Mouse (Mus musculus) intestine, embryonic 15.5 days (tissue): ENCODE measurements around the gene Inca1. TPM values are rescaled to one million over a fixed set of nuclear protein-coding genes. Genes with fewer than 3 reads are reported as not detected.
A peak's percentile ranks its signal among the peaks of the same experiment; 100 is the strongest.

Source experiments
- ATAC-seq: fragments of 200-750 bp; cut with Nextera tagmentation; 2 replicates; pipeline ENCODE4 v1.8.0; 2017; ENCODE audit warnings: moderate TSS enrichment, moderate library complexity
- H3K27ac ChIP-seq: fragments of 300-500 bp; sonication (generic); 2 replicates; pipeline ENCODE4 v1.5.1; 2015; ENCODE audit warnings: mild to moderate bottlenecking, inconsistent platforms
- H3K27me3 ChIP-seq: fragments of 300-500 bp; sonication (generic); replicated peaks from 2 replicates; pipeline ENCODE4 v1.6.1; 2015; ENCODE audit warnings: inconsistent platforms
- H3K36me3 ChIP-seq: fragments of 300-500 bp; sonication (generic); 2 replicates; pipeline ENCODE4 v1.6.1; 2015; ENCODE audit warnings: inconsistent platforms
- H3K4me1 ChIP-seq: fragments of 300-500 bp; sonication (generic); replicated peaks from 2 replicates; pipeline ENCODE4 v1.6.1; 2015; ENCODE audit warnings: inconsistent platforms
- H3K4me2 ChIP-seq: fragments of 300-500 bp; sonication (generic); replicated peaks from 2 replicates; pipeline ENCODE4 v1.6.1; 2015; ENCODE audit warnings: mild to moderate bottlenecking, inconsistent platforms
- H3K4me3 ChIP-seq: fragments of 300-500 bp; sonication (generic); replicated peaks from 2 replicates; pipeline ENCODE4 v1.5.1; 2015; ENCODE audit warnings: inconsistent platforms
- H3K9ac ChIP-seq: fragments of 300-500 bp; sonication (generic); 2 replicates; pipeline ENCODE4 v1.6.1; 2015; ENCODE audit warnings: inconsistent platforms
- H3K9me3 ChIP-seq: fragments of 300-500 bp; sonication (generic); 2 replicates; pipeline ENCODE4 v1.6.1; 2016; ENCODE audit warnings: inconsistent platforms
- whole genome bisulfite sequencing: fragments of 180-500 bp; shearing (Covaris S2); methylation state at CpG from one replicate; pipeline ENCODE4 v1.1.7; 2015; 5-methylcytosine and 5-hydroxymethylcytosine counted together
- polyA plus RNA-seq: library from polyadenylated mRNA; unstranded; fragments of >200 nt; fragmentation: Nextera tagmentation; extraction: Ambion mirVana; gene quantifications from 2 replicates; pipeline ENCODE4 v1.2.1, GENCODE M21; 2015

The Inca1 gene
- polyA plus RNA-seq, 1 experiment from 2014 or later: 1.4 TPM

DNA sequence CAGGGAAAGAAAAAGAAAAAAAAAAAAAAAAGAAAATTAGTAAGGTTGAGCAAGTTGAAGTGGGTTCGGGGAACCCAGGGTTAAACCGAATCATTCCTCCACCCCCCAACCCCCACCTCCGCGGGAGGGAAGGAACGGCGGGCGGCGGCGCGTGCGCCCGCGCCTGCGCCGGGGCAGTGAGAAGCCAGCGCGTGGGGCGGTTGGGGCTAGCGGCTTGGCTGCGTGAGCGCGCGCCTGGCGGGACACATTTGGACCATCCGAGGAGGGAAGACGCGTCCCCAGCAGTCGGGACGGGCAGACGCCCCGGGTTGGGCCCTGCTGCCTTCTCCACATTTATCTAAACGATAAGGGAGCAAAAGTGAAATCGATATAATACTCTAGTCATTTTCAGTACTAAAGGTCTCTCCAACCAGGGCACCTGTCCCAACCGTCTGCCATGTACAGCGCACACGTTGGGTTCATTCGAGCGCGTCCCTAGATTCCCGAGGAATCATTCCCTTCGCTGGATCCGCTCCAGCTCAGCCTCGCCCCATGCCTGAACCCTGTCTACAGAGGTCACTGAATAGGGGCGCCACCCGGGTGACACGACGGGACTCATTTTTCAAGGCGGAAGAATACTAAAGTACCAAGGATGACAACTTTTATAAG lies 44.9 kb downstream of the Inca1 start:
- Histone ChIP-seq H3K4me2 (peak overlapping the region; percentile 87), H3K4me3 (peak overlapping the region; percentile 99), H3K9me3 (no peaks in the 10 kb centered on the region), H3K27ac (peak overlapping the region; percentile 99), H3K36me3 (peaks cover 20% of the 10 kb centered on the region), H3K4me1 (peaks cover 52% of the 10 kb centered on the region), H3K9ac (peak overlapping the region; percentile 98), H3K27me3 (no peaks in the 10 kb centered on the region)
- under 1% methylated on average over 48 of the region's 48 CpGs for WGBS
- peak; percentile 63 for ATAC-seq

DNA sequence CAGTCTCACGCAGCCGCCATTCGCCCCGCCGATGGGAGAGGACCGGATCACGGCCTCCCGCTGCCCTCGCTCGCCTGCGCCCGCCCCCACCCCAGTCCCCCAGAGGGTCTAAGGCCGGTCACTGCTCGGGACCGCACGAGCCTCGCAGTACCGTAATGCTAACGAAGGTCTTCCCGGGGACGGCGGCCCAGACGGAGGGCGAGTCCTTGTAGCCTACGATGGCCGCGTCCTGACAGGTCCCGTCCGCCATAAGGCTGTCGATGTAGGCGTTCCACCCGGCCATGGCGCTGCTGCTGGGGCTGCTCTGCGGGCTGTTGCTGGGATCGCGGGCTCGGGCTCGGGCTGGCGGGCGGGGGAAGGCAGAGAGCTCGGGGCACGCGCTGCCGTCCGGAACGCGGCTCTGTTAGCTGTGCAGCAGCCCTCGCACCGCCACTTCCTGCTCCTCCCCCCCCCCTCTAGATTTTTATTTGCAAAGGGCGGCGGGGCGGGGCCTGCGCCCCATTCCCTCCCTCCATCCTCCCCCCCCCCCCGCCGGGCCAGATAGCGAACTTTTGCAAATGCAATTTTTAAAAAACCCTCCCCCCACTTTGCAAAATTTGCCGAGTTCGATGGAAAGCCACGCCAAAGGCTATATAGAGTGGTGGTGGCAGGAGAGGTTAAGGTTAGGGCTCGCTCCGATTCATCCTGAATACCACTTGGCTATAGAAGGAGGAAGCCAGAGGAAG lies 45.6 kb downstream of the Inca1 start, which contains the start of gene Pfn1:
Gene Pfn1, minus strand, starts transcription at position 447 of the 725 bp plus-strand sequence.
- Histone ChIP-seq H3K4me3 (peak within 1 kb of the TSS; percentile 99), H3K27ac (peak within 1 kb of the TSS; percentile 99), H3K4me2 (peak within 1 kb of the TSS; percentile 87), H3K9ac (peak within 1 kb of the TSS; percentile 98), H3K4me1 (peaks cover 59% of the 10 kb centered on the region), H3K27me3 (no peaks in the 10 kb centered on the region), H3K9me3 (no peaks in the 10 kb centered on the region), H3K36me3 (peaks cover 26% of the 10 kb centered on the region)
- WGBS: under 1% methylated on average over 56 of the region's 61 CpGs
- peak; percentile 57 for ATAC-seq

DNA sequence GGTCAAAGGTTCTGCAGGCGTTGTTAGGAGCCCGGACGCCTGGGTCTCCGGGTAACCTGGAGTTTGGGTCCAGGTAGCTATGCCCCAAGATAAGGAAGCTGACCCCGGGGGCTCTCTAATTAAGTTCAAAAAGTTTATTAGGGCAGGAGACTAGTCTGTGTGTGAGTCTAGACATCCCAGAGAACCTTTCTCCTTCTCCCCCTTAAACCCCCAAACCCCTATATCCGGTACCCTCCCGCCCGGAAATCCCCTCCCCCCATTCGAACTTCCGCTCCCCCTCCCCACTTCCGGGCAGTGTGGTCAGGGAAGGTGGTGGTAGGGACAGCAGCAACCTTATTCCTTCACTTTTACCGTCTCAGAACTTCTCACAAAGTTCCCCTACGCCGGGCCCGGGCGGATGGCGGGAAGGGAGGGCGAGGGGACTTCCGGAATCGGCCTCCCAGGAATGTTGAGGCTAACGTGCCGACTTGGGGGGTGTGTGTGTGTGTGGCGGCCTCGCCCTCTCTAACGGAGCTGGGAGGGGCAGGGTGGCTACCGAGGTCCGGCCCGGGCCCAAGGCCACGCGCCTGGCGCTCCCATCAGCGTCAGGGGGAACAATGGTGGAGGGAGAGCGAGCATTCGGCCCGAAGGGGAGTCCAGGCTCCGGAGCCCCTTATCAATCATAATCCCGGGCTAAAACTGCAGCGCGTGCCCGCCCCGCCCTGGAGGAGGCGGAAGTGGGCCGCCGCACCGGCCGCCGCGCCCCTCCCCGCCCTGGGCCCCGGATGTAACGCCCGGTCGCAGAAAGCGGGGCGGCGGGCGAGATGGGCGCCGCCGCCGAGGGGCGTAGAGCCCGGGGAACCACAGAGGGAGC lies 46.4 kb downstream of the Inca1 start:
- Histone ChIP-seq H3K9ac (peak overlapping the region; percentile 98), H3K36me3 (peaks cover 29% of the 10 kb centered on the region), H3K27ac (peak overlapping the region; percentile 99), H3K27me3 (no peaks in the 10 kb centered on the region), H3K9me3 (no peaks in the 10 kb centered on the region), H3K4me2 (peak overlapping the region; percentile 87), H3K4me1 (peaks cover 61% of the 10 kb centered on the region), H3K4me3 (peak overlapping the region; percentile 99)
- ATAC-seq: peak; percentile 56
- under 1% methylated on average over 54 of the region's 63 CpGs for WGBS

DNA sequence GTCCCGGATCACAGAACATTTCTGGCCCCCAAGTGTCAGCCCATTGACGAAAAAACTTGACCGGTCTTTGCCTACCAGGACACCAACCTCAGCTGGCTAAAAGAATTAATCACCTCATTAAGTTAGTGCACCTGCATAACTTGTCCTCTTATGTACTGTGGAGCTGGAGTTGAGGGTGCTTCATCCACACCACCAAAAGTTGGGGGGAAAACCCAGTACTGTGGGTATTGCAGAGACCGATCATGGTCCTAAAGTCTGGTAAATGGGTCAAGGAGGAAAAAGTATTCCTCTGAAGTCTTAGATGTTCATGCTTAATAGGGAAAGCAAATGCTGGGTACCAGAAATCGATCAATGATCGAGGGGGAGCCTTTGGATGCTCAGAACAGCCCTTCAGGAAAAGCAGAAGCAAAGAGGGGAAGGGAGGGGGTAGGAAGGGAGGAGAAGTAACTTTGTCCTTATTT lies 47.0 kb downstream of the Inca1 start:
- Histone ChIP-seq H3K9me3 (no peaks in the 10 kb centered on the region), H3K4me2 (peak overlapping the region; percentile 87), H3K27me3 (no peaks in the 10 kb centered on the region), H3K4me1 (peaks cover 58% of the 10 kb centered on the region), H3K4me3 (peak overlapping the region; percentile 99), H3K9ac (peak overlapping the region; percentile 98), H3K27ac (peak overlapping the region; percentile 99), H3K36me3 (peaks cover 29% of the 10 kb centered on the region)
- no peak for ATAC-seq
- WGBS: 36% methylated on average over 6 of the region's 6 CpGs

GRCm38 (mm10) chr11:70652029-70652883 lies 47.7 kb downstream of the Inca1 start:
- Histone ChIP-seq H3K4me1 (peaks cover 52% of the 10 kb centered on the region), H3K4me2 (peak overlapping the region; percentile 87), H3K9ac (peak overlapping the region; percentile 98), H3K9me3 (no peaks in the 10 kb centered on the region), H3K4me3 (peak overlapping the region; percentile 99), H3K36me3 (peaks cover 29% of the 10 kb centered on the region), H3K27me3 (no peaks in the 10 kb centered on the region), H3K27ac (peak overlapping the region; percentile 99)
- ATAC-seq: no peak
- WGBS: 44% methylated on average over 12 of the region's 12 CpGs

GRCm38 (mm10) chr11:70651391-70651790 lies 48.6 kb downstream of the Inca1 start:
- Histone ChIP-seq H3K9me3 (no peaks in the 10 kb centered on the region), H3K27ac (no peak overlapping the region), H3K4me2 (peak overlapping the region; percentile 87), H3K4me3 (peak overlapping the region; percentile 12; the same call in 1 of the 2 replicates), H3K9ac (peak overlapping the region; percentile 18; the same call in 1 of the 2 replicates), H3K36me3 (peaks cover 29% of the 10 kb centered on the region), H3K27me3 (no peaks in the 10 kb centered on the region), H3K4me1 (peaks cover 43% of the 10 kb centered on the region)
- no peak for ATAC-seq
- WGBS: 61% methylated on average over 2 of the region's 2 CpGs

GRCm38 (mm10) chr11:70650322-70651175 lies 49.4 kb downstream of the Inca1 start:
- Histone ChIP-seq H3K27me3 (no peaks in the 10 kb centered on the region), H3K9ac (peak overlapping the region; percentile 18; the same call in 1 of the 2 replicates), H3K36me3 (peaks cover 29% of the 10 kb centered on the region), H3K9me3 (no peaks in the 10 kb centered on the region), H3K27ac (peak overlapping the region; percentile 68), H3K4me1 (peaks cover 45% of the 10 kb centered on the region), H3K4me3 (peak overlapping the region; percentile 12), H3K4me2 (peak overlapping the region; percentile 87)
- WGBS: 65% methylated on average over 12 of the region's 12 CpGs
- ATAC-seq: no peak

DNA sequence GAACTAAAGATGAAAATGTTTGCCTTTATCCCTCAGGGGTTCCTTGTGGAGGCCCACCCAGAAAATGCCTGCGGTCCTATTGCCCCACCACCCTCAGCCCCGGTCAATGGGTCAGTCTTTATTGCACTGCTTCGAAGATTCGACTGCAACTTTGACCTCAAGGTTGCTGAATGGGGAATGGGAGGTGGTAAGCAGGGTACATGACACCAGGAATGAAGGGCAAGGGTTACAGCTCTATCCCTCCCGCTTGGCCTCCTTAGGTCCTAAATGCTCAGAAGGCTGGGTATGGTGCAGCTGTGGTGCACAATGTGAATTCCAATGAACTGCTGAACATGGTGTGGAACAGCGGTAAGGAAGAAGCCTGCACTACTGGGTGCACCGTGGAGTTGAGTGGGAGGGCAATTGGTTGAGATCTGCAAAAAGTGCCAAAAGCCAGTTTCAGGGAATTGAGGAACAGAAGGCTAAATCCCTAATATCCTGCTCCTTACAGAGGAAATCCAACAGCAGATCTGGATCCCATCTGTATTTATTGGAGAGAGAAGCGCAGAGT lies 50.7 kb downstream of the Inca1 start:
- Histone ChIP-seq H3K4me2 (peak overlapping the region; percentile 91), H3K27me3 (no peaks in the 10 kb centered on the region), H3K9ac (no peak overlapping the region), H3K9me3 (no peaks in the 10 kb centered on the region), H3K4me1 (peaks cover 48% of the 10 kb centered on the region), H3K27ac (0 out of 2 replicates have a peak overlapping the region, but pooled peaks have one; percentile 32), H3K4me3 (peak overlapping the region; percentile 10), H3K36me3 (peaks cover 36% of the 10 kb centered on the region)
- no peak for ATAC-seq
- WGBS: 72% methylated on average over 8 of the region's 8 CpGs

GRCm38 (mm10) chr11:70648512-70648911 lies 51.4 kb downstream of the Inca1 start:
- Histone ChIP-seq H3K4me2 (peak overlapping the region; percentile 91), H3K27ac (peak overlapping the region; percentile 96)

DNA sequence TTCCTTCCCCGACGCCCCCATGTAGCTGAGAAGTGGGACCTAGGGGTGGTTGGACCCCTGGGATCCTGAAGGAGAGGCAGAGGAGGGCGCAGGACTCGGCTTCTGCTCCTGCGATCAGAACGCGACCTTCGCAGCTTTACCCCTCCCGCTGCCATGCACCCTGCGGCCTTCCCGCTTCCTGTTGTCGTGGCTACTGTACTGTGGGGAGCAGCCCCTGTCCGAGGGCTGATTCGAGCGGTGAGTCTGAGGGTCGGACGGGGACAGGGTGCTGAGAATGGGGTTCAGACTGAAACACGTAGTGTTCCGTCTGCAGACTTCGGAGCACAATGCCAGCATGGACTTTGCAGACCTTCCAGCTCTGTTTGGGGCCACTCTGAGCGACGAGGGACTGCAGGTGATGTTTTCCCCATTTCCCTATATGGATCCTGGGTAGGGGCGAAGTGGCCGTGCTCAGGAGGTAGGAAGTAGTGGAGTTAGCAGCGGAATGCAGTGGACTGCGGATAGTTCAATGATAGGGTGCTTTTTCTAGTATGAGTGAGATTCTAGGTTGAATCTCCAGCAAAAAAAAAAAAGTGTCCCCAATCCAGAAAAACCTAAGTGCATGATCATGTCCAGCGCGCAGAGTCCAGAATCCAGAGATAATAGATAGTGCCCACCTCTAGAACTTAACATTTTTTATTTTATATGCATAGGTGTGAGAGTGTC lies 52.1 kb downstream of the Inca1 start:
- no peaks in the 10 kb centered on the region for H3K9me3 ChIP-seq
- H3K4me1 ChIP-seq: peaks cover 48% of the 10 kb centered on the region
- peak; percentile 37 for ATAC-seq
- H3K27ac ChIP-seq: peak overlapping the region; percentile 96
- 2% methylated on average over 28 of the region's 28 CpGs for WGBS
- H3K9ac ChIP-seq: peak overlapping the region; percentile 90
- peaks cover 38% of the 10 kb centered on the region for H3K36me3 ChIP-seq
- H3K4me3 ChIP-seq: peak overlapping the region; percentile 67
- H3K4me2 ChIP-seq: peak overlapping the region; percentile 91
- H3K27me3 ChIP-seq: no peaks in the 10 kb centered on the region

More at GRCm38 (mm10) chr11:70648512-70648911, 51.4 kb downstream of the Inca1 start:
- H3K27me3 ChIP-seq: no peaks in the 10 kb centered on the region
- peak overlapping the region; percentile 67 for H3K4me3 ChIP-seq
- WGBS: 63% methylated on average over 4 of the region's 4 CpGs
- H3K4me1 ChIP-seq: peaks cover 48% of the 10 kb centered on the region
- H3K9ac ChIP-seq: peak overlapping the region; percentile 90
- H3K36me3 ChIP-seq: peaks cover 38% of the 10 kb centered on the region
- H3K9me3 ChIP-seq: no peaks in the 10 kb centered on the region
- no peak for ATAC-seq
